Mouse (Mus musculus) cerebellum, adult 11 months (tissue): ENCODE data around the gene Itfg1.
A peak's percentile ranks its signal among the peaks of the same experiment; 100 is the strongest.

ENCODE experiments used
- DNase-seq: peaks from one replicate; pipeline ENCODE4 v3.0.0; 2022

Itfg1 gene

GRCm38 (mm10) chr8:85717271-85717670, 123.5 kb downstream of the Itfg1 start:
- DNase-seq, result no peak

DNA sequence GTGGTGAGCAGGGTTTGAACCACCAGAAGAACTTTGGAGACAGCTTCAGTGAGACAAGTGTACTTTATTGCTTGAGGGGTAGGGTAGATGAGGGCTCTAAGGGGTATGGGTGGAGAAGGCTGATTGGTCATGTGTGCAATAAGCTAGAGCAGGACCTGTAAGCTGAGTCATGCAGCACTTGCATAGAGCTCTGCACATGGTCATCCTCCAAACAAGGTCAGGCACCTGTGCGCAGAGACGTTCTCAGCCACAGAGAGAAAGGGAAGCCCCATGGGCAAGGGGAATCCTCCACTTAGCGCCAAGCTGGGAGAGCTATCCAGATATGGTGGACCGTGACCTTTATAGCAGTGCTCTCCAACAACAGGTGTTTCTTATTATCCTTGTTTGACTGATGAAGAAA, 124.0 kb downstream of the Itfg1 start:
- no peak for DNase-seq

DNA sequence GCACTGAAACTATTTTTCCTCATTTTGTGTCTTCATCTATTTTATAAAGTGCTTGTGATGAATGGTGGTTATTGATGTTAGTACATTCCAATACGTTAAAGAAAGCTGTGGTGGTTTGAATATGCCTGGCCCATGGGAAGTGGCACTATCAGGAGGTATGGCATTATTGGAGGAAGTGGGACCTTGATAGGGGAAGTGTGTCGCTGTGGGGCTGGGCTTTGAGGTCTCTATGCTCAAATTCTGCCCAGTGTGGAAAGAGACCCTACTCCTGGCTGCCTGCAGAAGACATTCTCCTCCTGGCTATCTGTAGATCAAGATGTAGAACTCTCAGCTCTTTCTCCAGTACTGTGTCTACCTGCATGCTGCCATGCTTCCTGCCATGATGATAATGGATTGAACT, 133.7 kb downstream of the Itfg1 start:
- DNase-seq, result no peak

GRCm38 (mm10) chr8:85700751-85701351, 139.9 kb downstream of the Itfg1 start, which contains the start of gene Neto2:
Gene Neto2 (minus strand): TSS chr8:85700924.
- peak; percentile 81 for DNase-seq

DNA sequence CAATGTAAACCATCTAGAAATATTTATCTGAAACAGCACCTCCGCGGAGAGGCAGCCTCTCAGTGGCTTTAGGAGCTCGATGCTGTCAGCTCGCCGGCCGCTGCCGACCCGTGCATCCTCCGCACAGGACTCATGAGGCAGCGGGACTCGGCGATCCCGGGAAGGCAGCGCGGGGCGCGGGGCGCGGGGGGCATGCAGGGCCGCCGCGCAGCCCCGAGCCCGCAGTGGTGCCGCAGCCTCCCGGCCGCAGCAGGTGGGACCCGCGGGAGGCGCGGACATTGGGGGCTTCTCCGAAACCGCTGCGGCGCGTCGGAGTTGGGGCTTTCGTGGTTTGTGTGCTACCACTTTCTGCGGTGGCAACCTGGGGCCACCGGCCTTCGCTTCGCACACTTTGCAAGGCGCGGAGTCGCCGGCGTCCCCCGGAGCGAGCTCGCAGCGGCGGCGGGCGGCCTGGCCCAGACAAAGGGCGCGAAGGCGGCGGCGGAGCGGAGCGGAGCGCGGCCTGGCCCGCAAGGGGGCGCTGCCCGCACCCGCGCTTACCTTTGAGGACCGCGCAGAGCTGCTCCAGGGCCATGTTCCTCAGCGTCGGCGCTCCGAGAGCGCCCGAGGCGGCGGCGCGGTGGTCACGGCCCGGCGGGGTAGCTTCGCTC, 140.5 kb downstream of the Itfg1 start:
- DNase-seq, result peak; percentile 70

DNA sequence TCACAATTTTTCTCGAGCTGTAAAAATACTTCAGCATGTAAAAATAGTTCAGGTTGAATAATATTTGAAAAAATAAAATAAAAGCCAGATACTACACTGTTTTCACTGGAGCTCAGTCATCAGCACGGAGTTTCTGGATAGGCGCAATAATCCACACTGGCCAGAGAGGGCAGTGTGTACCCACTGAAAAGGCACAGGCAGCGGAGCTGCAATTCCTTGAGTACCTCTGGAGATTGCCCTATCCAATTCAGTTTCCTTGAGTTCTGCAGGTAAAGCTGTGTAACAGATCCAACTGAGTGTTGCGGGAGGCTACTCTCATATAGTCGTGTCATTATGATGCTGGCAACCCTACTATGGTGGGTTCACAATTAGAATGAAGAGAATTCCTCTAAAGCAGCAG, 141.7 kb downstream of the Itfg1 start:
- peak; percentile 68 for DNase-seq
